Comparison of ENCODE assay signal across 13 mouse cellular contexts in genomic region chr4:134769891-134770290, GRCm38 (mm10).
"Had no signal": no experiment of that assay in that cellular context is flagged by ENCODE, and none has a peak within 500 bp of the region (broad histone marks: within the 10 kb centered on the region; RNA-seq: fewer than 3 reads in every experiment).

No protein-coding gene starts in this region.

- H3K9me3 ChIP-seq: kidney, embryonic 15.5 days; limb, embryonic 10.5 days; lung, embryonic 15.5 days; megakaryocyte, embryonic 14.5 days had no signal

- ATAC-seq: midbrain, embryonic 16.5 days had no signal

- H3K36me3 ChIP-seq: kidney, embryonic 15.5 days; limb, embryonic 10.5 days; lung, embryonic 15.5 days had no signal

- DNase-seq: kidney, postnatal 14 days; lung, postnatal 14 days; right cerebral cortex, adult 18-20 months; right cerebral cortex, postnatal 25 days; thymus, postnatal 4 days had no signal

- H3K27ac ChIP-seq: kidney, embryonic 15.5 days; limb, embryonic 10.5 days; lung, embryonic 15.5 days; macrophage; stomach, postnatal 0 days had no signal

- H3K27me3 ChIP-seq: megakaryocyte, embryonic 14.5 days had no signal

- H3K4me2 ChIP-seq: kidney, embryonic 15.5 days; lung, embryonic 15.5 days; midbrain, embryonic 11.5 days had no signal

- H3K4me3 ChIP-seq: kidney, embryonic 15.5 days; limb, embryonic 10.5 days; lung, embryonic 15.5 days; megakaryocyte, embryonic 14.5 days had no signal

- H3K9ac ChIP-seq: kidney, embryonic 15.5 days; lung, embryonic 15.5 days had no signal
